Mouse (Mus musculus): Measurements from ENCODE around the gene Htr2b. TPM values are rescaled to one million over a fixed set of nuclear protein-coding genes. Genes with fewer than 3 reads are reported as not detected.

Gene Htr2b
- total RNA-seq (2023), result not detected

GRCm38 (mm10) chr1:86111779-86112178 is at the start of gene Htr2b:
Htr2b (minus strand) TSS chr1:86111970.

GRCm38 (mm10) chr1:86154133-86154823 is 42.5 kb upstream of the Htr2b start, which contains the start of gene Armc9:
Armc9 (plus strand) TSS chr1:86154780.

GRCm38 (mm10) chr1:86133337-86133736 is 21.6 kb upstream of the Htr2b start, which contains the start of gene Gm21972:
Gm21972 (plus strand) TSS chr1:86133637.

GRCm38 (mm10) chr1:86064271-86064991 is 47.3 kb downstream of the Htr2b start, which contains the start of gene Psmd1:
Psmd1 (plus strand) TSS chr1:86064387.

Other genes with a start within 250 kb of the Htr2b start
- 54.2 TPM for gene Itm2c, start 217.7 kb downstream of the Htr2b start, total RNA-seq (2023)
- 0.52 TPM for gene 4933407L21Rik, start 183.5 kb downstream of the Htr2b start, total RNA-seq (2023)
- 2.9 TPM for gene Gpr55, start 151.0 kb downstream of the Htr2b start, total RNA-seq (2023)
- gene Spata3, start 95.2 kb downstream of the Htr2b start, total RNA-seq (2023), result not detected
- gene 2810459M11Rik, start 66.1 kb downstream of the Htr2b start, total RNA-seq (2023), result 0.80 TPM
- gene Psmd1, start 47.6 kb downstream of the Htr2b start, total RNA-seq (2023), result 43.8 TPM
- not detected for gene Gm21972, start 21.7 kb upstream of the Htr2b start, total RNA-seq (2023)
- 14.9 TPM for gene Armc9, start 42.8 kb upstream of the Htr2b start, total RNA-seq (2023)
- 0.52 TPM for gene B3gnt7, start 190.9 kb upstream of the Htr2b start, total RNA-seq (2023)
- gene Ncl, start 247.4 kb upstream of the Htr2b start, total RNA-seq (2023), result 502 TPM